Mouse (Mus musculus) intestine, embryonic 16.5 days (tissue): Measurements from ENCODE around the gene Olfr524. TPM values are rescaled to one million over a fixed set of nuclear protein-coding genes. Genes with fewer than 3 reads are reported as not detected.

Experiments
- ATAC-seq: fragments of 200-750 bp; cut with Nextera tagmentation; 2 replicates; pipeline ENCODE4 v1.8.0; 2017; ENCODE audit warnings: moderate TSS enrichment, moderate library complexity
- H3K27ac ChIP-seq: fragments of 300-500 bp; sonication (generic); 2 replicates; pipeline ENCODE4 v1.5.1; 2014; ENCODE audit warnings: mild to moderate bottlenecking, low read length
- H3K27me3 ChIP-seq: fragments of 300-500 bp; sonication (generic); replicated peaks from 2 replicates; pipeline ENCODE4 v1.6.1; 2014; ENCODE audit warnings: low read length, control low read depth, mixed read lengths; ENCODE audit not compliant: control insufficient read depth, insufficient read depth
- H3K36me3 ChIP-seq: fragments of 300-500 bp; sonication (generic); 2 replicates; pipeline ENCODE4 v1.6.1; 2014; ENCODE audit warnings: low read length, control low read depth; ENCODE audit not compliant: control insufficient read depth, insufficient read depth
- H3K4me1 ChIP-seq: fragments of 300-500 bp; sonication (generic); 2 replicates; pipeline ENCODE4 v1.6.1; 2014; ENCODE audit warnings: low read length, control low read depth, mixed read lengths; ENCODE audit not compliant: control insufficient read depth, insufficient read depth
- H3K4me2 ChIP-seq: fragments of 300-500 bp; sonication (generic); 2 replicates; pipeline ENCODE4 v1.6.1; 2014; ENCODE audit warnings: low read depth, low read length, control low read depth
- H3K4me3 ChIP-seq: fragments of 300-500 bp; sonication (generic); 2 replicates; pipeline ENCODE4 v1.5.1; 2014; ENCODE audit warnings: mild to moderate bottlenecking, low read length
- H3K9ac ChIP-seq: fragments of 300-500 bp; sonication (generic); 2 replicates; pipeline ENCODE4 v1.6.1; 2014; ENCODE audit warnings: low read depth, low read length
- H3K9me3 ChIP-seq: fragments of 300-500 bp; sonication (generic); 2 replicates; pipeline ENCODE4 v1.6.1; 2016; ENCODE audit warnings: low read length, control low read depth; ENCODE audit not compliant: control insufficient read depth
- WGBS: fragments of 180-500 bp; shearing (Covaris S2); extraction: QIAGEN DNeasy Blood & Tissue Kit; methylation state at CpG from one replicate; pipeline ENCODE4 v1.1.7; 2014; 5-methylcytosine and 5-hydroxymethylcytosine counted together
- polyA plus RNA-seq: library from polyadenylated mRNA; unstranded; fragments of >200 nt; fragmentation: Nextera tagmentation; extraction: Ambion mirVana; gene quantifications from 2 replicates; pipeline ENCODE4 v1.2.1, GENCODE M21; 2015

Gene Olfr524
- polyA plus RNA-seq, 1 experiment from 2014 or later = not detected

DNA sequence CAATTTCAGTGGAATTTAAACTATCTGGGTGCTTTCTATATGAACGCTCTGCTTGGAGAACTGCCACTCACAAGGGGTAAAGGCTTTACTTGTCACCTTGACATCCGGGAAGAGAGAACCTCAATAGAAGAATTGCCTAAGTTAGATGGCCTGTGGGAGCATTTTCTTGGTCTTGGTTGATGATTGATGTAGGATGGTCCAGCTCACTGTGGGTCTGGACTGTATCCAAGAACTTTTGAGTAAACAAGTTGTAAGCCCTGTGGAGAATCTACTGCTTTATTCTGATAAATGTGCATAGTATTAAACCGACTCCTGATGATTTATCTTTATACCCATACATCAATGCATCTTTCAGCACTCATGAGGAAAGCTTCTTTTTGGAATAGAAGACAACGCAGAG, 36.4 kb downstream of the Olfr524 start:
- H3K9ac ChIP-seq = no peak overlapping the region
- no peak overlapping the region for H3K27ac ChIP-seq
- 58% methylated on average over 4 of the region's 4 CpGs for whole genome bisulfite sequencing

DNA sequence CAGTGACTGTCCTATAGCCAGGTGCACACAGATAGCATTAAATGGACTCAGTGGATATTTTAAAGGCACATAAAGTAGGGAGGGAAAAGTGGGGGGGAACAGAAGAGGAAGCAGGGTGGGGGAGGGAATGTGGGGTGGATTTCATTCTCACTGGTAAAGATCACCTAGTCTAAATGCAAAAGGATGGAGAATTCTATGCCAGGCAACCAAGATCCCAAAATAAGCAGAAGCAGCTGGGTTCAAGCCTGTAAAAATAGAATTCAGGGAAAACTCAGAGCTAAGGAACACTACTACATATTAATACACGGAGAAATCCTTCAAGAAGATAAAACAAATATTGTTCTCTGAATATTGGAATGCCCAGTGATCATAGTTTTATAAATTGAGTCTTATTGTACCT, 37.8 kb downstream of the Olfr524 start:
- H3K4me2 ChIP-seq = no peak overlapping the region
- ATAC-seq = no peak
- no peak overlapping the region for H3K9ac ChIP-seq
- no peaks in the 10 kb centered on the region for H3K27me3 ChIP-seq
- no peak overlapping the region for H3K4me3 ChIP-seq
- no peak overlapping the region for H3K27ac ChIP-seq
- no peaks in the 10 kb centered on the region for H3K4me1 ChIP-seq
- H3K9me3 ChIP-seq = no peaks in the 10 kb centered on the region
- H3K36me3 ChIP-seq = no peaks in the 10 kb centered on the region
- 67% methylated on average over 1 of the region's 1 CpGs for WGBS

More for the DNA sequence above, 36.4 kb downstream of the Olfr524 start:
- no peak overlapping the region for H3K4me2 ChIP-seq
- H3K4me3 ChIP-seq = no peak overlapping the region
- no peak for ATAC-seq
- H3K36me3 ChIP-seq = no peaks in the 10 kb centered on the region
- no peaks in the 10 kb centered on the region for H3K9me3 ChIP-seq
- H3K27me3 ChIP-seq = no peaks in the 10 kb centered on the region
- H3K4me1 ChIP-seq = no peaks in the 10 kb centered on the region

DNA sequence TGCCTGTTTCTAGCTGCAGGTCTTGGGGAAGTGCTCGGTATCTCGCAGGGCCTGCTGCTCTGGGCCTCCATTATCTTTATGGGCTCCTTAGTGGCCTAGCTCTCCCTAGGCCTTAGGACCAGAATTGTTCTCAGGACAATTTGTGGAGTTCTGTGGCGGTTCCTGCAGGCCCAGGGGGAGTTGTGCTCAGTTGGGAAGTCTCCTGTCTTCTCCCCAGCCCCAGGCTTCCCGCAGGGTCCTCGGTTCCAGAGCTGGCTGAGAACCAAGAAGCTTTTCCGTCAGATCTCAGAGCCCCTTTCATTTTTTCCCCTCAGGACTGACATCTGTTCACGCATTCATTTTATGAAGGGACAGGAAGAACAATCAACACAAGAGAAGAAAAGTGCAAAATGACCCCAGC, 41.1 kb downstream of the Olfr524 start, which contains the start of gene Olfr522:
Olfr522 (minus strand) TSS at position 101 of the 400 bp plus-strand sequence.
- Histone ChIP-seq H3K27me3 (no peaks in the 10 kb centered on the region), H3K4me2 (no peak within 1 kb of the TSS), H3K4me3 (no peak within 1 kb of the TSS), H3K4me1 (no peaks in the 10 kb centered on the region), H3K9ac (no peak within 1 kb of the TSS), H3K9me3 (no peaks in the 10 kb centered on the region), H3K27ac (no peak within 1 kb of the TSS), H3K36me3 (no peaks in the 10 kb centered on the region)
- no peak for ATAC-seq
- WGBS = 68% methylated on average over 7 of the region's 7 CpGs

DNA sequence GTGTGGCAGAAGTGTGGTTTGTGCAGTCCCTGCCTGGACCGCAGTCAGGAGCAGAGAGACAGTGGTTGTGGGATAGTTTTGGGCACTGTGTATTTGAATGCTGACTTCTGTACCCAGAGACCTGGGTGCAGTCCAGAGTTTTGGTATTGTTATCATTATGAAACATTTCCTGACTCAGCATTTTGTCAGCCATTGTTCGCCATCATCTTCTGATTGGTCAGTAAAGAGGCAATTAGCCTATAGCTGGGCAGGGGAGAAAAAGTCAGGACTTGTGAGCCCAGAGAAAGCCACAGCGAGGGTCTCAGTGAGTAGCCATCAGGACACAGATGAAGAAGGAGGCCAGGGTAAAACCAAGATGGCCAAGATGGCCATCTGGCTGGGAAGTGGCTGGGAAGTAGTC, 45.4 kb downstream of the Olfr524 start:
- Histone ChIP-seq H3K4me2 (no peak overlapping the region), H3K27me3 (no peaks in the 10 kb centered on the region; the same call in 1 of the 2 replicates), H3K9me3 (no peaks in the 10 kb centered on the region), H3K4me3 (no peak overlapping the region), H3K36me3 (no peaks in the 10 kb centered on the region), H3K4me1 (no peaks in the 10 kb centered on the region), H3K9ac (no peak overlapping the region), H3K27ac (no peak overlapping the region)
- ATAC-seq = no peak
- WGBS = 84% methylated on average over 3 of the region's 3 CpGs

DNA sequence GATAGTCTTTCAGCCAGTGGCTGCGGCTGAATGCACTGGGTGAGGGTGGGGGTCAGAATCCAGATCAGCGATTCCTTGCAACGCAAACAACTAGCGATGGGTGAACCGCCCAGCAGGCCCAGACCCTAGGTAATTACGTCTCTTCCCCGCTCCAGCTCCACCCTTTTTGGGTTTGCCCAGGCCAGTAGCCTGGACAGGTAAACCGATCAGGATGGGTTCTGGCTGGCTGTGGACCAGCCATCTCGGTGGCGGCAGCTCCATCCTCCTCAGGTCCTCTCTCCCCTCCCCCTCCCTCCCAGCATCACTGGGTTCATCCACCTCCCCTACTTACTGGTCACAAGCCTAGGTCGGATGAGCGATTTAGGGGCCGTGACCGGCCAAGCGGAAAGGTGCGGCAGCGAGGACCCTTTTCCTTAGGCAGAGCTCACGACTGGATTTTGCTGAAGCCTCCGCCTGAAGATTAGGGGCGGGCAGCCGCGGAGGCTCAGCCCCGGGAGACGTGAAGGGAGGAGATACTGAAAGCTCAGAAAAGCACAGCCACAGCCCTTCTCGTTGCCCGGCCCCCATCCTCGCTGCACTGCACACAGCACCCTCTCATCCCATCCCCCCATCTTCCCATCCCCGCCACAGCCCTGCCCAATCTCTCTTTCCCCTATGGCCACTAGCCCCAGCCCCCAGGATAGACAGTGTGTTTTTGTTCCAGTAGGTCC, 51.4 kb downstream of the Olfr524 start, which contains the start of gene Sprn:
Sprn (minus strand) TSS at position 660 of the 710 bp plus-strand sequence.
- Histone ChIP-seq H3K4me2 (peak within 1 kb of the TSS; percentile 46; the same call in 1 of the 2 replicates), H3K4me3 (peak within 1 kb of the TSS; percentile 20), H3K4me1 (0 out of 2 replicates have a peak, but pooled peaks cover 4% of the 10 kb centered on the region), H3K27ac (no peak within 1 kb of the TSS), H3K9me3 (no peaks in the 10 kb centered on the region), H3K27me3 (peaks cover 21% of the 10 kb centered on the region), H3K9ac (peak within 1 kb of the TSS; percentile 48; the same call in 1 of the 2 replicates), H3K36me3 (no peaks in the 10 kb centered on the region)
- 0 out of 2 replicates have a peak, but pooled peaks have one; percentile 11 for ATAC-seq
- 3% methylated on average over 28 of the region's 28 CpGs for WGBS

DNA sequence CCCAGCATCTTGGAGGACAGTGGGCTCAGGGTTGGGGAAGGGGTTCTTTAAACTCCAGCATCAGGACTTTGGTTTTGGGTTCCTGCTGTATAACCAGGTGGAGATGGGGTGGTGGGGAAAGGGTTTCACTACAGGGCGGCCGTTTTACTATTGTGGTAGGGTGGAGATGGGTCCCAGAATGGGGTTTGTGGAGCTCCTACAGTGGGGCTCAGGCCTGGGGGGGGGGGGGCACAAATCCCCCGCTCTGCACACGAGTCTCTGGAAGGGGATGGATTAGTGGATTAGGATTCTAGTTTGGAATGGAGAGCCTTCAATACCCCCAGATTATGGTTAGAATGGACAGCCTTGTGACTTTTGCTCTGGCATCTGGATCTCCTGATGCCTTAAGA, 51.9 kb downstream of the Olfr524 start:
- peaks cover 21% of the 10 kb centered on the region for H3K27me3 ChIP-seq
- no peaks in the 10 kb centered on the region for H3K9me3 ChIP-seq
- WGBS = 25% methylated on average over 4 of the region's 4 CpGs
- H3K27ac ChIP-seq = no peak overlapping the region
- 0 out of 2 replicates have a peak overlapping the region, but pooled peaks have one; percentile 48 for H3K9ac ChIP-seq
- H3K4me1 ChIP-seq = 0 out of 2 replicates have a peak, but pooled peaks cover 4% of the 10 kb centered on the region
- peak overlapping the region; percentile 20 for H3K4me3 ChIP-seq
- H3K36me3 ChIP-seq = no peaks in the 10 kb centered on the region
- no peak for ATAC-seq
- peak overlapping the region; percentile 46; the same call in 1 of the 2 replicates for H3K4me2 ChIP-seq

DNA sequence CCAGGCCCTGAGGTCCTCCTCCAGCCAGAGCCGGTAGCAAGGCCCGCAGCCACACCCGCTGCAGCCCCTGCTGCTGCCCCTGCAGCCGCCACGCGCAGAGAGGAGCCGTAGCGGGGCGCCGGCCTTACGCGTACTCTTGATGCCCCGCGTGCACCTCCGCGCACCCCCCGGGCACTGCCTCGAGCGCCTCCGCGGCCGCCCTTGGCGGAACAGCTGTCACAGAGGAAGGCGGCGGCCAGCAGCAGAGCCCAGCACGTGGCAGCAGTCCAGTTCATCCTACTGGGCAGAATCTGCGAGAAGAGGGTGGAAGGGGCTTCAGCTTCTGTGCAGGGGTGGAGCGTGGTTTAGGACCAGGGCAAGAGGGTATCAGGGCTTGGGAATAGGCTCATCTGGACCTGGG, 52.4 kb downstream of the Olfr524 start:
- Histone ChIP-seq H3K27ac (no peak overlapping the region), H3K36me3 (no peaks in the 10 kb centered on the region), H3K4me2 (peak overlapping the region; percentile 46), H3K27me3 (peaks cover 21% of the 10 kb centered on the region), H3K4me1 (0 out of 2 replicates have a peak, but pooled peaks cover 4% of the 10 kb centered on the region), H3K9ac (0 out of 2 replicates have a peak overlapping the region, but pooled peaks have one; percentile 37), H3K9me3 (no peaks in the 10 kb centered on the region), H3K4me3 (peak overlapping the region; percentile 25)
- WGBS = 2% methylated on average over 28 of the region's 28 CpGs
- ATAC-seq = peak; percentile 16; the same call in 1 of the 2 replicates

Other genes with a start within 250 kb of the Olfr524 start
- 0.13 TPM in 1 of 2 replicates, not detected in the other for gene 6430531B16Rik, start 227.2 kb downstream of the Olfr524 start, polyA plus RNA-seq
- 1.0 and 1.2 TPM in 2 replicates for gene Adam8, start 213.4 kb downstream of the Olfr524 start, polyA plus RNA-seq
- gene Zfp511, start 169.6 kb downstream of the Olfr524 start, polyA plus RNA-seq = 31.7 and 32.8 TPM in 2 replicates
- 34.3 and 35.3 TPM in 2 replicates for gene Tubgcp2, start 169.3 kb downstream of the Olfr524 start, polyA plus RNA-seq
- not detected in 2 replicates for gene Msx3, start 156.9 kb downstream of the Olfr524 start, polyA plus RNA-seq
- 3.0 and 3.1 TPM in 2 replicates for gene Caly, start 123.4 kb downstream of the Olfr524 start, polyA plus RNA-seq
- 902 and 1,035 TPM in 2 replicates for gene Prap1, start 112.6 kb downstream of the Olfr524 start, polyA plus RNA-seq
- 68.2 and 70.7 TPM in 2 replicates for gene Fuom, start 103.5 kb downstream of the Olfr524 start, polyA plus RNA-seq
- gene Paox, start 90.2 kb downstream of the Olfr524 start, polyA plus RNA-seq = 38.6 and 41.0 TPM in 2 replicates
- gene Echs1, start 89.5 kb downstream of the Olfr524 start, polyA plus RNA-seq = 216 and 217 TPM in 2 replicates
- gene Mtg1, start 68.4 kb downstream of the Olfr524 start, polyA plus RNA-seq = 31.1 and 33.3 TPM in 2 replicates
- gene Sprn, start 51.1 kb downstream of the Olfr524 start, polyA plus RNA-seq = 0.89 and 1.4 TPM in 2 replicates
- not detected in 2 replicates for gene Olfr522, start 41.2 kb downstream of the Olfr524 start, polyA plus RNA-seq
- gene Olfr523, start 32.7 kb downstream of the Olfr524 start, polyA plus RNA-seq = not detected in 2 replicates
- 0.21 and 0.37 TPM in 2 replicates for gene Cd163l1, start 12.3 kb upstream of the Olfr524 start, polyA plus RNA-seq
- not detected in 2 replicates for gene 5830411N06Rik, start 41.3 kb upstream of the Olfr524 start, polyA plus RNA-seq
- gene Olfr525, start 114.9 kb upstream of the Olfr524 start, polyA plus RNA-seq = not detected in 2 replicates
- not detected in 2 replicates for gene Olfr527, start 128.1 kb upstream of the Olfr524 start, polyA plus RNA-seq
- gene Olfr60, start 155.7 kb upstream of the Olfr524 start, polyA plus RNA-seq = not detected in 2 replicates
- gene Olfr530, start 170.4 kb upstream of the Olfr524 start, polyA plus RNA-seq = not detected in 2 replicates
- not detected in 2 replicates for gene Olfr531, start 197.0 kb upstream of the Olfr524 start, polyA plus RNA-seq
- not detected in 2 replicates for gene Olfr532, start 215.7 kb upstream of the Olfr524 start, polyA plus RNA-seq